Mouse (Mus musculus): ENCODE measurements around the gene Gm3625.
"Not testable (repeated sequence)": the region's sequence is repeated elsewhere in the genome, so short reads cannot be mapped to it uniquely, and the experiment has no call there.

The Gm3625 gene

GRCm38 (mm10) chr12:4555451-4555850 is 37.3 kb downstream of the Gm3625 start:
- no peak for DNase-seq (ENCODE audit: low read depth, low spot score)

GRCm38 (mm10) chr12:4553704-4554103 is 39.0 kb downstream of the Gm3625 start:
- DNase-seq (ENCODE audit: low read depth, low spot score), result not testable (repeated sequence)

- DNase-seq (ENCODE audit: low read depth, low spot score), result peak; percentile 83
These were observed 44.4 kb downstream of the Gm3625 start for GRCm38 (mm10) chr12:4548053-4549013.

GRCm38 (mm10) chr12:4547557-4547956 is 45.2 kb downstream of the Gm3625 start:
- no peak for DNase-seq (ENCODE audit: low read depth, low spot score)

GRCm38 (mm10) chr12:4546491-4546890 is 46.2 kb downstream of the Gm3625 start:
- no peak for DNase-seq (ENCODE audit: low read depth, low spot score)

GRCm38 (mm10) chr12:4545425-4545824 is 47.3 kb downstream of the Gm3625 start:
- DNase-seq (ENCODE audit: low read depth, low spot score), result no peak

- DNase-seq (ENCODE audit: low read depth, low spot score), result no peak
These were observed 48.3 kb downstream of the Gm3625 start for GRCm38 (mm10) chr12:4544400-4544919.
